Mouse (Mus musculus): ENCODE measurements around the gene Pagr1b. TPM values are rescaled to one million over a fixed set of nuclear protein-coding genes. Genes with fewer than 3 reads are reported as not detected.

Gene Pagr1b
- polyA plus RNA-seq, 1 experiment from 2014 or later, result not detected

GRCm38 (mm10) chr7:126996449-126996848 lies 19.8 kb downstream of the Pagr1b start:
- ATAC-seq (ENCODE audit: insufficient number of reproducible peaks, low FRiP score, low TSS enrichment, low read depth) (no peak), DNase-seq (ENCODE audit: low spot score) (no peak)
- Histone ChIP-seq H3K4me1 (ENCODE audit: control insufficient read depth, insufficient read depth, low read length) (no peaks in the 10 kb centered on the region), H3K27me3 (ENCODE audit: control insufficient read depth, insufficient read depth, low read length) (no peaks in the 10 kb centered on the region), H3K4me2 (ENCODE audit: low read depth, severe bottlenecking) (no peak overlapping the region), H3K36me3 (ENCODE audit: control insufficient read depth, insufficient read depth, low read length) (no peaks in the 10 kb centered on the region; the same call in 1 of the 2 replicates), H3K4me3 (ENCODE audit: low read depth, low read length) (no peak overlapping the region), H3K9ac (ENCODE audit: low read length) (no peak overlapping the region), H3K9me3 (ENCODE audit: control insufficient read depth, low read length) (no peaks in the 10 kb centered on the region), H3K27ac (replicated peaks; ENCODE audit: low read depth, low read length) (no peak overlapping the region)
- WGBS, result 83% methylated on average over 4 of the region's 4 CpGs

DNA sequence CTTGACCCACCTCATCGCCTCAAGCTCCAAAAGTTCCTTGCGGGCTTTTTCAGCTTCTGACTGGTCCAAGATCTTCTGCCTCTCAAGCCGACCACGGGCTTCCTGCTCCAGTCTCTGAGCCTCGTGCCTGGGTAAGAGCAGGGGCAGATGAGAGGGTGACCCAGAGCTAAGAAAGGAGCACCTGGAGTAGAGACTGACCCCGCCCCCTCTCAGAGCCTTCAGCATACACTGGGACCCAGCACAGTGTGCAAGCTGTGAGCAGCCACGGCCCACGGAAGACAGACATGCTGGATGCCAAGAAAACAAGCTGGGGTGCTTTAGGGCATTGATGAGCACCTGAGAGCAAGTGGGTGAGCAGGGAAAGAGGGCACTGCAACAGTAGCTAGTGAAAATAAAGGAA lies 27.5 kb downstream of the Pagr1b start:
- Histone ChIP-seq H3K36me3 (ENCODE audit: control insufficient read depth, insufficient read depth, low read length) (no peaks in the 10 kb centered on the region), H3K4me2 (ENCODE audit: low read depth, severe bottlenecking) (no peak overlapping the region), H3K9ac (ENCODE audit: low read length) (no peak overlapping the region), H3K27ac (replicated peaks; ENCODE audit: low read depth, low read length) (no peak overlapping the region), H3K4me1 (ENCODE audit: control insufficient read depth, insufficient read depth, low read length) (no peaks in the 10 kb centered on the region), H3K9me3 (ENCODE audit: control insufficient read depth, low read length) (no peaks in the 10 kb centered on the region), H3K4me3 (ENCODE audit: low read depth, low read length) (no peak overlapping the region), H3K27me3 (ENCODE audit: control insufficient read depth, insufficient read depth, low read length) (no peaks in the 10 kb centered on the region)
- DNase-seq (ENCODE audit: low spot score) (no peak), ATAC-seq (ENCODE audit: insufficient number of reproducible peaks, low FRiP score, low TSS enrichment, low read depth) (no peak)
- 74% methylated on average over 8 of the region's 8 CpGs for WGBS

DNA sequence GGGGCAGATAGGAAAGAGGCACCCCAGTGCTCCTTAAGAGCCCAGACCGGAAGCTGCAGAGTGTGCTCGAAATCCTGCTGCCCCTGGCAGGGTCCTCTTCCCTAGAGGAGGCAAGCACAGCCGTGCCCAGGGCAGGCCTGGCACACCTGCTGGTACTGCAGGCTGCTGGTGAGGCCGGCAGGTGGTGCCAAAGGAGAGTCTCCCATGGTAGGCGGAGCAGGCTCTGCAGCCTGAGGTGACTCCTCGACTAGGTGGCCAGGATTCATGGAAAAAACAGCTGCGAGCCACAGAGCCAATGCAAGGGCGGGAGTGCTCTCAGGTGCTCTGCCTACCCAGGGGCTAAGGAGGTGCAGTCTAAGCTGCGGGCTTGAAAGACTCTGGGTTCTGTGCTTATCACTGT lies 30.0 kb downstream of the Pagr1b start:
- ATAC-seq (ENCODE audit: insufficient number of reproducible peaks, low FRiP score, low TSS enrichment, low read depth) (no peak), DNase-seq (ENCODE audit: low spot score) (peak; percentile 36)
- no peaks in the 10 kb centered on the region for H3K27me3 ChIP-seq (ENCODE audit: control insufficient read depth, insufficient read depth, low read length)
- H3K27ac ChIP-seq (replicated peaks; ENCODE audit: low read depth, low read length), result no peak overlapping the region
- no peak overlapping the region for H3K9ac ChIP-seq (ENCODE audit: low read length)
- 40% methylated on average over 9 of the region's 9 CpGs for WGBS
- H3K36me3 ChIP-seq (ENCODE audit: control insufficient read depth, insufficient read depth, low read length), result no peaks in the 10 kb centered on the region
- H3K9me3 ChIP-seq (ENCODE audit: control insufficient read depth, low read length), result no peaks in the 10 kb centered on the region
- H3K4me3 ChIP-seq (ENCODE audit: low read depth, low read length), result no peak overlapping the region
- H3K4me2 ChIP-seq (ENCODE audit: low read depth, severe bottlenecking), result no peak overlapping the region
- no peaks in the 10 kb centered on the region for H3K4me1 ChIP-seq (ENCODE audit: control insufficient read depth, insufficient read depth, low read length)

- Histone ChIP-seq H3K36me3 (ENCODE audit: control insufficient read depth, insufficient read depth, low read length) (peaks cover 3% of the 10 kb centered on the region; the same call in 1 of the 2 replicates), H3K4me2 (ENCODE audit: low read depth, severe bottlenecking) (no peak overlapping the region), H3K27ac (replicated peaks; ENCODE audit: low read depth, low read length) (no peak overlapping the region), H3K4me3 (ENCODE audit: low read depth, low read length) (no peak overlapping the region), H3K27me3 (ENCODE audit: control insufficient read depth, insufficient read depth, low read length) (no peaks in the 10 kb centered on the region), H3K4me1 (ENCODE audit: control insufficient read depth, insufficient read depth, low read length) (no peaks in the 10 kb centered on the region), H3K9me3 (ENCODE audit: control insufficient read depth, low read length) (no peaks in the 10 kb centered on the region), H3K9ac (ENCODE audit: low read length) (no peak overlapping the region)
- 35% methylated on average over 10 of the region's 10 CpGs for WGBS
- DNase-seq (ENCODE audit: low spot score) (no peak), ATAC-seq (ENCODE audit: insufficient number of reproducible peaks, low FRiP score, low TSS enrichment, low read depth) (no peak)
These were observed 31.4 kb downstream of the Pagr1b start for GRCm38 (mm10) chr7:126984667-126985444.

DNA sequence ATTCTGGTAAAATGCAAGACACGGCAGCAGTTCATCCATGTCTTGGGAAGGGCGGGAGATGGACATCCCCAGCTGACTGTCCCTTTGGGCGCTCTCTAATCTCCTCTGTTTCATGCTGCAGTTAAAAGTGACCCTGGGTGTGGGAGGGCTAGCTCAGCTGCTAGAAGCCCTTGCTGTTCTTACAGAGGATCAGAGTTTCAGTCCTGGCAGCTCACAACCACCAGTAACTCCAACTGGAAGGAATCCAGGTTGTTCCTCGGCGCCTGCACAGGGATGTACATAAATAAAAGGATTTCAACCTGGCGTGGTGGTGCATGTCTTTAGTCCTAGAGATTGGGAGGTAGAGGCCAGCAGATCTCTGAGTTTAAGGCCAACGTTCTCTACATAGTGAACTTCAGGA lies 33.2 kb downstream of the Pagr1b start:
- ATAC-seq (ENCODE audit: insufficient number of reproducible peaks, low FRiP score, low TSS enrichment, low read depth) (no peak), DNase-seq (ENCODE audit: low spot score) (no peak)
- H3K27ac ChIP-seq (replicated peaks; ENCODE audit: low read depth, low read length), result no peak overlapping the region
- H3K4me1 ChIP-seq (ENCODE audit: control insufficient read depth, insufficient read depth, low read length), result no peaks in the 10 kb centered on the region
- no peak overlapping the region for H3K4me3 ChIP-seq (ENCODE audit: low read depth, low read length)
- H3K4me2 ChIP-seq (ENCODE audit: low read depth, severe bottlenecking), result no peak overlapping the region
- H3K36me3 ChIP-seq (ENCODE audit: control insufficient read depth, insufficient read depth, low read length), result peaks cover 14% of the 10 kb centered on the region; the same call in 1 of the 2 replicates
- H3K27me3 ChIP-seq (ENCODE audit: control insufficient read depth, insufficient read depth, low read length), result no peaks in the 10 kb centered on the region
- H3K9ac ChIP-seq (ENCODE audit: low read length), result no peak overlapping the region
- H3K9me3 ChIP-seq (ENCODE audit: control insufficient read depth, low read length), result no peaks in the 10 kb centered on the region
- WGBS, result 85% methylated on average over 7 of the region's 7 CpGs

GRCm38 (mm10) chr7:126982054-126982453 lies 34.2 kb downstream of the Pagr1b start:
- ATAC-seq (ENCODE audit: insufficient number of reproducible peaks, low FRiP score, low TSS enrichment, low read depth) (no peak), DNase-seq (ENCODE audit: low spot score) (no peak)
- Histone ChIP-seq H3K9me3 (ENCODE audit: control insufficient read depth, low read length) (no peaks in the 10 kb centered on the region), H3K9ac (ENCODE audit: low read length) (no peak overlapping the region), H3K4me2 (ENCODE audit: low read depth, severe bottlenecking) (no peak overlapping the region), H3K36me3 (ENCODE audit: control insufficient read depth, insufficient read depth, low read length) (peaks cover 17% of the 10 kb centered on the region; the same call in 1 of the 2 replicates), H3K4me1 (ENCODE audit: control insufficient read depth, insufficient read depth, low read length) (no peaks in the 10 kb centered on the region), H3K27me3 (ENCODE audit: control insufficient read depth, insufficient read depth, low read length) (no peaks in the 10 kb centered on the region), H3K4me3 (ENCODE audit: low read depth, low read length) (no peak overlapping the region), H3K27ac (replicated peaks; ENCODE audit: low read depth, low read length) (no peak overlapping the region)
- WGBS, result 95% methylated on average over 4 of the region's 4 CpGs

DNA sequence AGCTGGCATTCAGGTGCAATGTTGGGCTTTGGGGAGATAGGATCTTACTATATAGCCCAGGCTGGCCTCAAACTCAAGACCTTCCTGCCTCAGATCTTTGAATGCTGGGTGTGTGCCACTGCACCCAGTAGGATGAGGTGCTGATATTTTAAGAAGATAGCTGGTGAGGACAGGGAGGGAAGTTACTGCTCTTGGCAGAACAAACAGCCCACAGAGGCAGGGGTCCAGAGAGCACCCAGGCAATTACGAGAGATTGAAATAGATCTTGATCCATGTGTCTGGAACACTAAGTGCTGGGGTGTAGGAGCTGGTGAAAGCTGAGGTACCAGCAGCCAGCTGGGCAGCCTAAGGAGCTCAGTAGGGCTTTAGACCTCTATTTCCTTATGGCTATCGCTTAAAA lies 34.7 kb downstream of the Pagr1b start:
- no peak overlapping the region for H3K9ac ChIP-seq (ENCODE audit: low read length)
- DNase-seq (ENCODE audit: low spot score) (no peak), ATAC-seq (ENCODE audit: insufficient number of reproducible peaks, low FRiP score, low TSS enrichment, low read depth) (no peak)
- H3K4me3 ChIP-seq (ENCODE audit: low read depth, low read length), result no peak overlapping the region
- H3K27ac ChIP-seq (replicated peaks; ENCODE audit: low read depth, low read length), result no peak overlapping the region
- WGBS, result 92% methylated on average over 2 of the region's 2 CpGs
- peaks cover 17% of the 10 kb centered on the region; the same call in 1 of the 2 replicates for H3K36me3 ChIP-seq (ENCODE audit: control insufficient read depth, insufficient read depth, low read length)
- H3K27me3 ChIP-seq (ENCODE audit: control insufficient read depth, insufficient read depth, low read length), result no peaks in the 10 kb centered on the region
- H3K9me3 ChIP-seq (ENCODE audit: control insufficient read depth, low read length), result no peaks in the 10 kb centered on the region
- no peak overlapping the region for H3K4me2 ChIP-seq (ENCODE audit: low read depth, severe bottlenecking)
- H3K4me1 ChIP-seq (ENCODE audit: control insufficient read depth, insufficient read depth, low read length), result no peaks in the 10 kb centered on the region

- Histone ChIP-seq H3K4me3 (ENCODE audit: low read depth, low read length) (no peak overlapping the region), H3K27ac (replicated peaks; ENCODE audit: low read depth, low read length) (no peak overlapping the region), H3K9ac (ENCODE audit: low read length) (no peak overlapping the region), H3K4me1 (ENCODE audit: control insufficient read depth, insufficient read depth, low read length) (no peaks in the 10 kb centered on the region; the same call in 1 of the 2 replicates), H3K36me3 (ENCODE audit: control insufficient read depth, insufficient read depth, low read length) (peaks cover 17% of the 10 kb centered on the region; the same call in 1 of the 2 replicates), H3K4me2 (ENCODE audit: low read depth, severe bottlenecking) (no peak overlapping the region), H3K27me3 (ENCODE audit: control insufficient read depth, insufficient read depth, low read length) (no peaks in the 10 kb centered on the region), H3K9me3 (ENCODE audit: control insufficient read depth, low read length) (no peaks in the 10 kb centered on the region)
- DNase-seq (ENCODE audit: low spot score) (no peak), ATAC-seq (ENCODE audit: insufficient number of reproducible peaks, low FRiP score, low TSS enrichment, low read depth) (no peak)
- WGBS, result 94% methylated on average over 6 of the region's 6 CpGs
These were observed 37.4 kb downstream of the Pagr1b start for GRCm38 (mm10) chr7:126978841-126979240.
